Mouse (Mus musculus): ENCODE measurements around the gene Fam149b. TPM values are rescaled to one million over a fixed set of nuclear protein-coding genes. Genes with fewer than 3 reads are reported as not detected.
A peak's percentile ranks its signal among the peaks of the same experiment; 100 is the strongest.

Fam149b gene
- polyA plus RNA-seq, 1 experiment = 11.5 TPM

DNA sequence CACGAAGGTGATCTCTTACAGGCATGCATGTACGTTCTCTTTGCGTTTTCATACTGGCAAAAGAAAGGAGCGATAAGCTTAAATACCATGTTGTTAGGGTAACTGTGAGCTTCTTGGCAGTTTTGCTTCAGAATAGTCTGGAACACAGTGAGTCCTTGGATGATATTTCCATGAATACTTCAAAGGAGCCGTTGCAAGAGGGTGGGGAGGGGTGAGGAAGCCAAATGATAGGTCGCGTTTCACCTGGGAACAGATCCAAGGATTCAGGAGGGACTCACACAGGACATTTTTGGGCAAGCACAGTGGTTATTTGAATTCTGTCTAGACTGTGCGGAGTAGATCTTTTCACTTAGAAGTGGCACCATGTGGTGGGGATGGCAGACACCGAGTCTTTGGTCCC lies 49.3 kb downstream of the Fam149b start:
- no peak for TF ChIP-seq SRF (IDR thresholded peaks at IDR 0.05; ENCODE audit: control insufficient read depth, insufficient read length, low read depth)
- TF ChIP-seq POLR2AphosphoS2 (IDR thresholded peaks at IDR 0.05; ENCODE audit: insufficient read length, low read depth) = no peak
- no peak for TF ChIP-seq TCF12 (IDR thresholded peaks at IDR 0.05; ENCODE audit: insufficient read depth, poor library complexity, severe bottlenecking)
- TF ChIP-seq MYOD1 (IDR thresholded peaks at IDR 0.05; ENCODE audit: control insufficient read depth in 1 of 3, insufficient read length in 2 of 3, low read depth in 2 of 3) = no peak
- no peak for TF ChIP-seq MYOG (IDR thresholded peaks at IDR 0.05; ENCODE audit: control insufficient read depth in 1 of 3, insufficient read depth in 1 of 3, insufficient read length in 2 of 3, low read depth in 2 of 3)
- no peak for TF ChIP-seq POLR2A (IDR thresholded peaks at IDR 0.05; ENCODE audit: insufficient read length, low read depth)

DNA sequence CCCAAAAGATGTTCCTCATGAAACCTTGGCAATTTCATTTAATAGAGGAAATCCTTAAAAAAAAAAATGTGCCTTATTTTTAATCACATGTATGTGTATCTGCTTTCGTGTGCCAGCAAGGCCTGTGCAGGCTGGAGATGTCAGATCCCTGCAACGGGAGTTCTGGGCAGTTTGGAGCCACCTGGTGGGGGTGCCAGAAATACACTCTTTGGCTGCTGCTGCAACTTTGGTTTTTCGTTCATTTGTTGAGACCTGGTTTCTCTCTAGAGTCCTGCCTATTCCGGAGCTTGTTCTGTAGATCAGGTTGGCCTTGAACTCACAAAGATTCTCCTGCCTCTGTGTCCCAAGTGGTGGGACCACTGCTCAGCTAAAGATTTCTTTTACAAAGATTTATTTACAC lies 50.9 kb downstream of the Fam149b start:
- H3K79me2 ChIP-seq (ENCODE audit: control insufficient read depth, insufficient read depth) = no peaks in the 10 kb centered on the region
- no peak overlapping the region for H3ac ChIP-seq (ENCODE audit: control insufficient read depth, insufficient read length)
- no peaks in the 10 kb centered on the region for H3K36me3 ChIP-seq (ENCODE audit: control insufficient read depth, insufficient read depth)
- no peak overlapping the region for H3K4me3 ChIP-seq
- no peaks in the 10 kb centered on the region for H3K27me3 ChIP-seq (ENCODE audit: control insufficient read depth, insufficient read depth, insufficient read length)
- peak overlapping the region; percentile 4 for H3K4me2 ChIP-seq (ENCODE audit: low read depth)
- TF ChIP-seq E2F4 (IDR thresholded peaks at IDR 0.05; ENCODE audit: insufficient read depth) (no peak), MAX (IDR thresholded peaks at IDR 0.05; ENCODE audit: low read depth) (no peak), MYOG (IDR thresholded peaks at IDR 0.05; ENCODE audit: control insufficient read depth in 1 of 3, insufficient read depth in 1 of 3, insufficient read length in 2 of 3, low read depth in 2 of 3) (no peak), REST (IDR thresholded peaks at IDR 0.05; ENCODE audit: insufficient read depth, insufficient read length) (no peak), POLR2AphosphoS2 (IDR thresholded peaks at IDR 0.05; ENCODE audit: insufficient read length, low read depth) (no peak), MYOD1 (IDR thresholded peaks at IDR 0.05; ENCODE audit: control insufficient read depth in 1 of 3, insufficient read length in 2 of 3, low read depth in 2 of 3) (no peak), USF1 (IDR thresholded peaks at IDR 0.05; ENCODE audit: low read depth) (no peak)

More for the DNA sequence above, 49.3 kb downstream of the Fam149b start:
- H3K79me2 ChIP-seq (ENCODE audit: control insufficient read depth, insufficient read depth) = peaks cover 10% of the 10 kb centered on the region
- no peak overlapping the region for H3K4me2 ChIP-seq (ENCODE audit: low read depth)
- H3ac ChIP-seq (ENCODE audit: control insufficient read depth, insufficient read length) = no peak overlapping the region
- no peaks in the 10 kb centered on the region for H3K36me3 ChIP-seq (ENCODE audit: control insufficient read depth, insufficient read depth)
- no peaks in the 10 kb centered on the region for H3K27me3 ChIP-seq (ENCODE audit: control insufficient read depth, insufficient read depth, insufficient read length)
- no peak overlapping the region for H3K4me3 ChIP-seq

DNA sequence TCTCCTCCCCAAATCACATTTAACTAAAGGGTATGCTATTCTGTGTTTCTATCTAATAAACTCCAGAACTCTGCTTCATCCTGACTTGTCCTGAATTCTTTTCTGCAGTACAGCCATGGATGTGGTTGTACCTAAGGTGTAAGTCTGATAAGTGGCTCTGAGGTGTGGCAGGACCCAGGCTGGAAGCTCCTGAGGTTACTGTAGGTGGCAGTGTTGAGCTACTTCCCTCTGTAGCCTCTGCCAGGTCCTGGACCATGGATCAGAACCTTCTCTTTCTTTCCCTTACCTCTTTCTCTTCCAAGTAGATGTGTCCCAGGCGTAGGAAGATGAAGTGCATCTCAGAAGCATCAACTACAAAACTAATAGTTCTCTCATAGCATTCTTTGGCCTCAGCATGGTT lies 52.1 kb downstream of the Fam149b start:
- TF ChIP-seq POLR2A (IDR thresholded peaks at IDR 0.05; ENCODE audit: insufficient read length, low read depth) (no peak), TCF3 (IDR thresholded peaks at IDR 0.05; ENCODE audit: insufficient read length, low read depth) (no peak), MAX (IDR thresholded peaks at IDR 0.05; ENCODE audit: low read depth) (no peak), E2F4 (IDR thresholded peaks at IDR 0.05; ENCODE audit: insufficient read depth) (no peak), POLR2AphosphoS2 (IDR thresholded peaks at IDR 0.05; ENCODE audit: insufficient read length, low read depth) (no peak), CEBPB (IDR thresholded peaks at IDR 0.05; ENCODE audit: insufficient read depth, poor library complexity, severe bottlenecking) (no peak), USF1 (IDR thresholded peaks at IDR 0.05; ENCODE audit: low read depth) (no peak), MYOG (IDR thresholded peaks at IDR 0.05; ENCODE audit: control insufficient read depth in 1 of 3, insufficient read depth in 1 of 3, insufficient read length in 2 of 3, low read depth in 2 of 3) (no peak), REST (IDR thresholded peaks at IDR 0.05; ENCODE audit: insufficient read depth, insufficient read length) (no peak), TCF12 (IDR thresholded peaks at IDR 0.05; ENCODE audit: insufficient read depth, poor library complexity, severe bottlenecking) (no peak), SRF (IDR thresholded peaks at IDR 0.05; ENCODE audit: control insufficient read depth, insufficient read length, low read depth) (no peak)
- Histone ChIP-seq H3K4me3 (no peak overlapping the region), H3ac (ENCODE audit: control insufficient read depth, insufficient read length) (no peak overlapping the region), H3K27me3 (ENCODE audit: control insufficient read depth, insufficient read depth, insufficient read length) (no peaks in the 10 kb centered on the region), H3K79me2 (ENCODE audit: control insufficient read depth, insufficient read depth) (no peaks in the 10 kb centered on the region), H3K36me3 (ENCODE audit: control insufficient read depth, insufficient read depth) (no peaks in the 10 kb centered on the region), H3K4me2 (ENCODE audit: low read depth) (no peak overlapping the region)

DNA sequence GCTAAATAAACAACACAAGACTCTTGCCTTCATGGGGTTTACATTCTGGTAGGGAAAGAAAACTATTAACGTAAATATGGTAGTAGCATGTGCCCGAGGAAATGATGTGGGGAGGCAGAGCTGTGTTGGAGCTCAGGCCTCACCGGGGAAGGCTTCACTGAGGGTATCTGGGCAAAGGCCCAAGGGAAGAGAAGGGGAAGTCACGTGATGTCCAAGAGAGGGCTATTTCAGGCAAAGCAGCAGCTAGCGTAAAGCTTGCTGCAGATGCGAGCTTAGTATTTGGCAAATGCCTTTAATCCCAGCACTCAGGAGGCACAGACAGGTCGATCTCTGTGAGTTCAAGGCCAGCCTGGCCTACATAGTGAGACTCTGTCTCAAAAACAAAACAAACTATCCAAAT lies 74.3 kb downstream of the Fam149b start:
- no peaks in the 10 kb centered on the region for H3K79me2 ChIP-seq (ENCODE audit: control insufficient read depth, insufficient read depth)
- H3K27me3 ChIP-seq (ENCODE audit: control insufficient read depth, insufficient read depth, insufficient read length) = no peaks in the 10 kb centered on the region
- no peak overlapping the region for H3ac ChIP-seq (ENCODE audit: control insufficient read depth, insufficient read length)
- TF ChIP-seq E2F4 (IDR thresholded peaks at IDR 0.05; ENCODE audit: insufficient read depth) (no peak), TCF3 (IDR thresholded peaks at IDR 0.05; ENCODE audit: insufficient read length, low read depth) (no peak), MYOG (IDR thresholded peaks at IDR 0.05; ENCODE audit: control insufficient read depth in 1 of 3, insufficient read depth in 1 of 3, insufficient read length in 2 of 3, low read depth in 2 of 3) (no peak), MAX (IDR thresholded peaks at IDR 0.05; ENCODE audit: low read depth) (no peak), REST (IDR thresholded peaks at IDR 0.05; ENCODE audit: insufficient read depth, insufficient read length) (no peak), SRF (IDR thresholded peaks at IDR 0.05; ENCODE audit: control insufficient read depth, insufficient read length, low read depth) (no peak), TCF12 (IDR thresholded peaks at IDR 0.05; ENCODE audit: insufficient read depth, poor library complexity, severe bottlenecking) (no peak), CEBPB (IDR thresholded peaks at IDR 0.05; ENCODE audit: insufficient read depth, poor library complexity, severe bottlenecking) (no peak), USF1 (IDR thresholded peaks at IDR 0.05; ENCODE audit: low read depth) (no peak), POLR2A (IDR thresholded peaks at IDR 0.05; ENCODE audit: insufficient read length, low read depth) (no peak)
- H3K4me3 ChIP-seq = no peak overlapping the region
- H3K4me2 ChIP-seq (ENCODE audit: low read depth) = no peak overlapping the region
- no peaks in the 10 kb centered on the region for H3K36me3 ChIP-seq (ENCODE audit: control insufficient read depth, insufficient read depth)

DNA sequence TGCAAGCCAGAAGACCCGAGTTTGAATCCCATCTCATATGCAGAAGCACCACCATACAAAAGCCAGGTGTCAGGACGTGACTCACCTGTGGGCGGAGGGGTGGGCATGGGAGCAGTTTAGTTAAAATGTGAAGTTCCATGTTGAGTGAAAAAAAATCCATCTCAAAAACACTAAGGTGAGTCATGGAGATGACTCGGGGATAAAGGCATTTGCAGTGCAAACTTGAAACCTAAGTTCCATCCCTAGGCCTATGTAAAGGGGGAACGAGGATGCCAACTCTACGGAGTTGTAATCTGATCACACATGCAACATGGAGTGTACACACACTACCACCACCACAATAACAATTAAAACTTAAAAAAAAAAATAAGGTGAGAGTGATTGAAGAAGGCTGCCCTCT lies 75.1 kb downstream of the Fam149b start:
- no peaks in the 10 kb centered on the region for H3K36me3 ChIP-seq (ENCODE audit: control insufficient read depth, insufficient read depth)
- H3K27me3 ChIP-seq (ENCODE audit: control insufficient read depth, insufficient read depth, insufficient read length) = no peaks in the 10 kb centered on the region
- TF ChIP-seq POLR2A (IDR thresholded peaks at IDR 0.05; ENCODE audit: insufficient read length, low read depth) (no peak), USF1 (IDR thresholded peaks at IDR 0.05; ENCODE audit: low read depth) (no peak), MYOD1 (IDR thresholded peaks at IDR 0.05; ENCODE audit: control insufficient read depth in 1 of 3, insufficient read length in 2 of 3, low read depth in 2 of 3) (no peak), MAX (IDR thresholded peaks at IDR 0.05; ENCODE audit: low read depth) (no peak), E2F4 (IDR thresholded peaks at IDR 0.05; ENCODE audit: insufficient read depth) (no peak), MYOG (IDR thresholded peaks at IDR 0.05; ENCODE audit: control insufficient read depth in 1 of 3, insufficient read depth in 1 of 3, insufficient read length in 2 of 3, low read depth in 2 of 3) (no peak), TCF3 (IDR thresholded peaks at IDR 0.05; ENCODE audit: insufficient read length, low read depth) (no peak), POLR2AphosphoS2 (IDR thresholded peaks at IDR 0.05; ENCODE audit: insufficient read length, low read depth) (no peak), CEBPB (IDR thresholded peaks at IDR 0.05; ENCODE audit: insufficient read depth, poor library complexity, severe bottlenecking) (no peak), TCF12 (IDR thresholded peaks at IDR 0.05; ENCODE audit: insufficient read depth, poor library complexity, severe bottlenecking) (no peak), REST (IDR thresholded peaks at IDR 0.05; ENCODE audit: insufficient read depth, insufficient read length) (no peak), SRF (IDR thresholded peaks at IDR 0.05; ENCODE audit: control insufficient read depth, insufficient read length, low read depth) (no peak)
- H3ac ChIP-seq (ENCODE audit: control insufficient read depth, insufficient read length) = no peak overlapping the region
- no peaks in the 10 kb centered on the region for H3K79me2 ChIP-seq (ENCODE audit: control insufficient read depth, insufficient read depth)
- no peak overlapping the region for H3K4me2 ChIP-seq (ENCODE audit: low read depth)
- H3K4me3 ChIP-seq = no peak overlapping the region
